Mouse (Mus musculus): ENCODE measurements around the gene Rnf39. TPM values are rescaled to one million over a fixed set of nuclear protein-coding genes. Genes with fewer than 3 reads are reported as not detected.

Rnf39 gene
- total and polyA plus RNA-seq, 3 experiments, result not detected

DNA sequence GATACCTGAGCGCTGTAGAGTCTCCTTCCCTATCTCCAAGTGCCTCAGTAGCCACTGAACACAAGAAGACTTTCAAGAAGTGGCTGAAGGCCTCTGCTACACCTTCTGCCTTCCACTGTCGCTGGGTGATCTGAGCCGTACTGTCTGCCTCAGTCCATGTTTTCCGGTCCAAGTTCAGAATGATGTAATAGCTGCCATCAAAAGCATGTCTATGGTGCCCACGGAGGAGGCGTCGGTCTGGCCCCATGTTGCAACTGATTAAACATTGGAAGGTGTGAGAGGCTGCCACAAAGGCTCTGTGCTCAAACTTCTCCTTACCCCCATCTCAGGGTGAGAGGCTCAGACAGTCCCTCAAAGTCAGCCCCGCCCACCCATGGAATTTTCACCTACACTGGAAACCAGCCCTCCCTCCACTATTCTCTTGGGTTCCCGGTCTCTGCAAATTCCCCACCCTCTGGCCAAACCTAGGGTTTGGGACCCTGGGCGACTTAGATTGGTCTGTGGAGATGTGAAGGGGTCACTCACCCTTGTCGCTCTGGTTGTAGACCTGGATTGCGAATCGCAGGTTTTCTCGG lies 27.7 kb downstream of the Rnf39 start:
- Histone ChIP-seq H3K9me3 (replicated peaks; ENCODE audit: low read length) (no peaks in the 10 kb centered on the region), H3K4me3 (replicated peaks in 1 of 3; ENCODE audit: low read depth in 2 of 3, low read length in 2 of 3, poor library complexity in 1 of 3) (no peak overlapping the region), H3K36me3 (replicated peaks in 1 of 2; ENCODE audit: control insufficient read depth in 1 of 2, insufficient read depth in 1 of 2, low read length in 1 of 2) (peaks cover 0 to 5% of the 10 kb centered on the region in 2 experiments), H3K27me3 (replicated peaks) (no peaks in the 10 kb centered on the region), H3K27ac (ENCODE audit: insufficient read depth, low read depth) (no peak overlapping the region), H3K4me1 (ENCODE audit: control insufficient read depth in 1 of 2, insufficient read depth in 2 of 2) (peaks cover 0 to 11% of the 10 kb centered on the region in 2 experiments; a peak in 2 of 4 replicates), H3K9ac (ENCODE audit: insufficient read depth, low read depth) (no peak overlapping the region), H3K4me2 (ENCODE audit: insufficient read depth, low read depth, poor library complexity, severe bottlenecking) (no peak overlapping the region), H3K79me2 (replicated peaks; ENCODE audit: control insufficient read depth, extremely low read depth, insufficient read depth, poor library complexity, severe bottlenecking) (no peaks in the 10 kb centered on the region)
- TF ChIP-seq PAX5 (IDR thresholded peaks at IDR 0.05; ENCODE audit: low read length) (no peak), E2F4 (IDR thresholded peaks at IDR 0.05; ENCODE audit: insufficient replicate concordance, low read depth, low read length) (no peak), MXI1 (IDR thresholded peaks at IDR 0.05; ENCODE audit: low read depth, low read length) (no peak)
- dilution Hi-C loops (cut with MboI; ENCODE audit: extremely low pct_ligation_motif_present, extremely low pct_unique_long_range_greater_than_20kb, low sequenced_read_pairs) (no loop called here), in situ Hi-C loops (cut with MboI; ENCODE audit: low pct_ligation_motif_present, low pct_unique_long_range_greater_than_20kb, low sequenced_read_pairs) (no loop called here)
- DNase-seq (ENCODE audit: extremely low read depth), result no peak

DNA sequence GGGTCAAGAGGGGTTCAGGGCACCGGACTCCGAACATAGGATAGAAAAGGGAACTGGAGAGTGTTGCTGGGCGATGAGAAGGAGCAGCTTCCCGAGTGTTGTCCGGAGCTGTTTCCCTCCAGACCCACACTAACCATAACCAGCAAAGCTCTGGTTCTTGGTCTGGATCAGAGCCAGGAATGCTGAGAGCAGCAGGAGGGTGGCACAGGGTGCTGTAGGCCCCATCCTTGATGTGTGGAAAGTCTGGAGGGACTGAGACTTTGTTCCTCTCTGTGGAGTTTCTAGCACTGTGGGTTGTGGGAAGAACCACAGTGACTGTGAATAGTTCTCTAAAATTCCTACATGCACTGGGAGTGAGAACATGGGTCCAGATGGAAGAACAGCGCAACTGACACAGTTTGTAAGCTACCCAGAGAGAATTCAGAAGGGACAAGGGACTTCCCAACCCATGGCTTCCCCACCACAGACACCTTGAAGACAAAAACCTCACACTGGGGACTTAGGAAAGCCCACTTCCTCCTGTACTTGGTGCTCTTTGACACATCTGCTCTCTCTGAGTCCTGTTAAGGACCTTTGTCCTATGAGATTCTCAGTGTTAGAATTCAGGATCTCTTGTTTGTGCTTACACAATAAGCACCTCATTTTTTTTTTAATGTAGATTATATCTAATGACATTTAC lies 28.6 kb downstream of the Rnf39 start:
- TF ChIP-seq PAX5 (IDR thresholded peaks at IDR 0.05; ENCODE audit: low read length) (no peak), EP300 (IDR thresholded peaks at IDR 0.05; ENCODE audit: low read length) (0 out of 2 replicates have a peak, but pooled peaks have one; percentile 18), MYC (IDR thresholded peaks at IDR 0.05; ENCODE audit: low read depth, low read length) (no peak), MAFK (IDR thresholded peaks at IDR 0.05; ENCODE audit: insufficient replicate concordance, low read length) (no peak), ZMIZ1 (IDR thresholded peaks at IDR 0.05; ENCODE audit: low read depth, low read length) (no peak), HCFC1 (IDR thresholded peaks at IDR 0.05; ENCODE audit: low read depth, low read length) (no peak), RAD21 (IDR thresholded peaks at IDR 0.05; ENCODE audit: low read depth, low read length) (no peak)
- Histone ChIP-seq H3K4me1 (ENCODE audit: control insufficient read depth in 1 of 2, insufficient read depth in 2 of 2) (peaks cover 0 to 11% of the 10 kb centered on the region in 2 experiments; a peak in 2 of 4 replicates), H3K4me3 (replicated peaks in 1 of 3; ENCODE audit: low read depth in 2 of 3, low read length in 2 of 3, poor library complexity in 1 of 3) (no peak overlapping the region), H3K79me2 (replicated peaks; ENCODE audit: control insufficient read depth, extremely low read depth, insufficient read depth, poor library complexity, severe bottlenecking) (no peaks in the 10 kb centered on the region), H3K9ac (ENCODE audit: insufficient read depth, low read depth) (no peak overlapping the region), H3K9me3 (replicated peaks; ENCODE audit: low read length) (no peaks in the 10 kb centered on the region), H3K27me3 (replicated peaks) (no peaks in the 10 kb centered on the region), H3K36me3 (replicated peaks in 1 of 2; ENCODE audit: control insufficient read depth in 1 of 2, insufficient read depth in 1 of 2, low read length in 1 of 2) (no peaks in the 10 kb centered on the region), H3K4me2 (ENCODE audit: insufficient read depth, low read depth, poor library complexity, severe bottlenecking) (no peak overlapping the region), H3K27ac (ENCODE audit: insufficient read depth, low read depth) (no peak overlapping the region)
- in situ Hi-C loops (cut with MboI; ENCODE audit: low pct_ligation_motif_present, low pct_unique_long_range_greater_than_20kb, low sequenced_read_pairs), result no loop called here
- dilution Hi-C loops (cut with MboI; ENCODE audit: extremely low pct_ligation_motif_present, extremely low pct_unique_long_range_greater_than_20kb, low sequenced_read_pairs), result no loop called here
- DNase-seq (ENCODE audit: extremely low read depth), result no peak

DNA sequence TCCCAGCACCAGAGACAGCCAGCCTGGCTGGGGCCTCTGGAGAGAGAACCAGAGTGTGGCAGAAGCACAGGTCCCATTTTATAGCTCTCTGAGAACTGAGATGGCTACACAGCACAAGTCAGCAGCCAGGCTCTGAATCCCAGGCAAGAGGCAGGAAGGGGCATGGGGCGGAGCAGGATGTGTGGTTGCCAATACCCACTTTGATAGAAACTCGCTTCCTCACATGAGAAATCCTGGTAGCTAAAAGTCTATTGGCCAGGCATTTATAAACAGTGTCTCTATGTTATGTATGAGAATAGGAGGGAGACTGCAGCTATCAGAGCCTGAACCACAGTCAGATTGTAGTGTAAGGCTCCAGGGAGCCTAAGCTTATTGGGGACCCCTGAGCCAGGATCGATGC lies 30.1 kb downstream of the Rnf39 start:
- no peaks in the 10 kb centered on the region for H3K79me2 ChIP-seq (replicated peaks; ENCODE audit: control insufficient read depth, extremely low read depth, insufficient read depth, poor library complexity, severe bottlenecking)
- no peaks in the 10 kb centered on the region for H3K9me3 ChIP-seq (replicated peaks; ENCODE audit: low read length)
- H3K27me3 ChIP-seq (replicated peaks), result no peaks in the 10 kb centered on the region
- H3K4me3 ChIP-seq (replicated peaks in 1 of 3; ENCODE audit: low read depth in 2 of 3, low read length in 2 of 3, poor library complexity in 1 of 3), result no peak overlapping the region
- H3K4me1 ChIP-seq (ENCODE audit: control insufficient read depth in 1 of 2, insufficient read depth in 2 of 2), result peaks cover 0 to 9% of the 10 kb centered on the region in 2 experiments; a peak in 2 of 4 replicates
- H3K4me2 ChIP-seq (ENCODE audit: insufficient read depth, low read depth, poor library complexity, severe bottlenecking), result no peak overlapping the region
- in situ Hi-C loops (cut with MboI; ENCODE audit: low pct_ligation_motif_present, low pct_unique_long_range_greater_than_20kb, low sequenced_read_pairs) (no loop called here), dilution Hi-C loops (cut with MboI; ENCODE audit: extremely low pct_ligation_motif_present, extremely low pct_unique_long_range_greater_than_20kb, low sequenced_read_pairs) (no loop called here)
- TF ChIP-seq RAD21 (IDR thresholded peaks at IDR 0.05; ENCODE audit: low read depth, low read length) (no peak), KAT2A (IDR thresholded peaks at IDR 0.05; ENCODE audit: insufficient replicate concordance, low read length) (no peak), MAX (IDR thresholded peaks at IDR 0.05; ENCODE audit: low read length) (no peak), TCF12 (IDR thresholded peaks at IDR 0.05; ENCODE audit: low read depth, low read length) (no peak), SMC3 (IDR thresholded peaks at IDR 0.05; ENCODE audit: low read depth, low read length) (no peak), ZKSCAN1 (IDR thresholded peaks at IDR 0.05; ENCODE audit: borderline replicate concordance, low read depth, low read length) (no peak), ZC3H11A (IDR thresholded peaks at IDR 0.05; ENCODE audit: low read depth, low read length) (no peak), SIN3A (IDR thresholded peaks at IDR 0.05; ENCODE audit: low read length) (no peak), CHD2 (IDR thresholded peaks at IDR 0.05; ENCODE audit: low read length) (no peak), JUND (conservative IDR thresholded peaks at IDR 0.05; ENCODE audit: low read depth, low read length) (no peak), USF2 (conservative IDR thresholded peaks at IDR 0.05; ENCODE audit: low read depth, low read length) (no peak), MXI1 (IDR thresholded peaks at IDR 0.05; ENCODE audit: low read depth, low read length) (no peak), USF1 (IDR thresholded peaks at IDR 0.05; ENCODE audit: low read depth, low read length) (no peak), CTCF (conservative IDR thresholded peaks at IDR 0.05 in 1 of 2, IDR thresholded peaks at IDR 0.05 in 1 of 2; ENCODE audit: low read depth in 2 of 2, low read length in 2 of 2) (no peak), TBP (conservative IDR thresholded peaks at IDR 0.05; ENCODE audit: low read depth, low read length) (no peak), BHLHE40 (IDR thresholded peaks at IDR 0.05; ENCODE audit: low read depth, low read length) (no peak), POLR2AphosphoS2 (IDR thresholded peaks at IDR 0.05; ENCODE audit: low read depth, low read length) (no peak), MAFK (IDR thresholded peaks at IDR 0.05; ENCODE audit: insufficient replicate concordance, low read length) (no peak), RCOR1 (conservative IDR thresholded peaks at IDR 0.05; ENCODE audit: low read depth, low read length) (no peak), POLR2A (IDR thresholded peaks at IDR 0.05; ENCODE audit: low read depth, low read length) (no peak)
- H3K36me3 ChIP-seq (replicated peaks in 1 of 2; ENCODE audit: control insufficient read depth in 1 of 2, insufficient read depth in 1 of 2, low read length in 1 of 2), result no peaks in the 10 kb centered on the region
- no peak for DNase-seq (ENCODE audit: extremely low read depth)
- H3K27ac ChIP-seq (ENCODE audit: insufficient read depth, low read depth), result no peak overlapping the region
- H3K9ac ChIP-seq (ENCODE audit: insufficient read depth, low read depth), result no peak overlapping the region

Data from CH12.LX (cell line).